Mouse (Mus musculus) liver, embryonic 12.5 days (tissue): Measurements from ENCODE around the gene Rbfox1. TPM values are rescaled to one million over a fixed set of nuclear protein-coding genes. Genes with fewer than 3 reads are reported as not detected.

Experiments
- ATAC-seq: fragments of 200-750 bp; cut with Nextera tagmentation; 2 replicates; pipeline ENCODE4 v1.8.0; 2017; ENCODE audit warnings: moderate number of reproducible peaks, mild to moderate bottlenecking, moderate library complexity
- H3K27ac ChIP-seq: fragments of 300-500 bp; sonication (generic); 2 replicates; pipeline ENCODE4 v1.5.1; 2016; ENCODE audit warnings: mild to moderate bottlenecking
- H3K27me3 ChIP-seq: fragments of 300-500 bp; sonication (generic); replicated peaks from 2 replicates; pipeline ENCODE4 v1.6.1; 2016; ENCODE audit warnings: mild to moderate bottlenecking, moderate library complexity
- H3K36me3 ChIP-seq: fragments of 300-500 bp; sonication (generic); 2 replicates; pipeline ENCODE4 v1.6.1; 2016; ENCODE audit warnings: mild to moderate bottlenecking, moderate library complexity
- H3K4me1 ChIP-seq: fragments of 300-500 bp; sonication (generic); 2 replicates; pipeline ENCODE4 v1.6.1; 2016
- H3K4me2 ChIP-seq: fragments of 300-500 bp; sonication (generic); 2 replicates; pipeline ENCODE4 v1.6.1; 2016; ENCODE audit warnings: mild to moderate bottlenecking, moderate library complexity
- H3K4me3 ChIP-seq: fragments of 300-500 bp; sonication (generic); 2 replicates; pipeline ENCODE4 v1.5.1; 2016; ENCODE audit warnings: mild to moderate bottlenecking, moderate library complexity
- H3K9ac ChIP-seq: fragments of 300-500 bp; sonication (generic); 2 replicates; pipeline ENCODE4 v1.6.1; 2016; ENCODE audit warnings: mild to moderate bottlenecking, moderate library complexity
- H3K9me3 ChIP-seq: fragments of 300-500 bp; sonication (generic); replicated peaks from 2 replicates; pipeline ENCODE4 v1.6.1; 2016; ENCODE audit warnings: mild to moderate bottlenecking, moderate library complexity
- WGBS: fragments of 180-500 bp; shearing (Covaris S2); methylation state at CpG from one replicate; pipeline ENCODE4 v1.1.7; 2016; ENCODE audit not compliant: insufficient replicate concordance; 5-methylcytosine and 5-hydroxymethylcytosine counted together
- polyA plus RNA-seq: library from polyadenylated mRNA; unstranded; fragments of >200 nt; fragmentation: Nextera tagmentation; extraction: Ambion mirVana; gene quantifications from 2 replicates; pipeline ENCODE4 v1.2.1, GENCODE M21; 2016

The Rbfox1 gene
- polyA plus RNA-seq, 1 experiment from 2014 or later = 0.21 TPM

DNA sequence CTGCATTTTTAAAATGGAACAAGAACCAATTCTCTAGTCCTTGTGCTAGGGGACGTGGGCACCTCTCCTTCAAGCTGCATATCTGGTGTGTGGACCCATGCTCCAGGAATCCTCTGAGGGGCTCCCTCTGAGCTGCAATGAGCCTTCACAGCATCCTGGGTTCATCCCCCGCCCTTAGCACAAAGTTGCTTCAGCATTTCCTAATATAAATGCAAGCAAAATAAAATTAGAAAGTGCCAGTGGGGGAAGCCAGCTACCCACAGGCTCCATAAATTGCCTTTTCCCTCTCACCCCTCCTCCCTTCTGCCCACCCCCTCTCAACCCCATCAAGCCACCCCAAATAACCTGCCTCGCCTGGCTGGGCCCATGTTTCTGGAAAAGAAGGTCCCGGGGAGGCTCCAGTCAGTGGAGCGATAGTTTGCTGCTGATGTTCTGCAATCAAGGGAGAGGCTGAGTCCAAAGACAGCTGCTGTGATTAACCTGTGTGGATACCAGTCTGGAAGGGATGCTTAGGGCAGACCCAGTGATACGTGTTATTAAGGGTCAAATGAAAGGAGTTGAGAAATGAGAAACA, 1070.0 kb downstream of the Rbfox1 start:
- ATAC-seq = no peak
- no peaks in the 10 kb centered on the region for H3K9me3 ChIP-seq
- no peak overlapping the region for H3K9ac ChIP-seq
- no peak overlapping the region for H3K4me3 ChIP-seq
- H3K4me1 ChIP-seq = no peaks in the 10 kb centered on the region
- no peak overlapping the region for H3K27ac ChIP-seq
- no peaks in the 10 kb centered on the region for H3K27me3 ChIP-seq
- H3K36me3 ChIP-seq = no peaks in the 10 kb centered on the region
- WGBS = 63% methylated on average over 6 of the region's 6 CpGs
- no peak overlapping the region for H3K4me2 ChIP-seq

DNA sequence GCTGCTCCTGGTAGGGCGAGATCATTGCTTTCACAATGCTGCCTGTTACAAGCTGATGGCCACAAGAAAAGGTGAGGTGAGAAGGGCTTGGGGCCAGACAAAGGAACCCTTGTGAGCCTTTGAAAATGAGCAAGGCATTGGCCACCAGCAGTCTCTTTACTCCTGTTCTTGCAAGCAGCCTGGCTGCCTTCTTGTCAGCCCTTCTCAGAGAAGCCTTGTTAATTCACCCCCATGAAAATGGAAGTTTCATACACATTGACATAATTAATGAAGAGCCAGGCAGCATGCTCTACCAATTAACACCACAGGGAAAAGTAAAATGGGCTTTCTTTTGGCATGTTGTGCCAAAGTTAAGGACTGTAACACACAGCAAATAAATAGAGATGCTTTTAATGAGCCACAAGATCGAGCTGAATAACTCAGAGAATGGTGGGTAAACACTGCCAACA, 1076.8 kb downstream of the Rbfox1 start:
- Histone ChIP-seq H3K27me3 (no peaks in the 10 kb centered on the region), H3K9me3 (no peaks in the 10 kb centered on the region), H3K36me3 (no peaks in the 10 kb centered on the region), H3K4me1 (no peaks in the 10 kb centered on the region), H3K27ac (no peak overlapping the region), H3K4me2 (no peak overlapping the region), H3K9ac (no peak overlapping the region), H3K4me3 (no peak overlapping the region)
- ATAC-seq = no peak
- 22% methylated on average over 2 of the region's 2 CpGs for WGBS

- Histone ChIP-seq H3K9me3 (no peaks in the 10 kb centered on the region), H3K4me1 (no peaks in the 10 kb centered on the region), H3K4me2 (no peak overlapping the region), H3K36me3 (no peaks in the 10 kb centered on the region), H3K27me3 (no peaks in the 10 kb centered on the region), H3K9ac (no peak overlapping the region), H3K27ac (no peak overlapping the region), H3K4me3 (no peak overlapping the region)
- no peak for ATAC-seq
- WGBS = 56% methylated on average over 5 of the region's 5 CpGs
Observed at GRCm38 (mm10) chr16:6962508-6962907, 1077.4 kb downstream of the Rbfox1 start.

- 47% methylated on average over 4 of the region's 4 CpGs for WGBS
- H3K4me2 ChIP-seq = no peak overlapping the region
- no peaks in the 10 kb centered on the region for H3K36me3 ChIP-seq
- no peak overlapping the region for H3K27ac ChIP-seq
- H3K9me3 ChIP-seq = no peaks in the 10 kb centered on the region
- no peaks in the 10 kb centered on the region for H3K4me1 ChIP-seq
- H3K4me3 ChIP-seq = no peak overlapping the region
- ATAC-seq = no peak
- no peak overlapping the region for H3K9ac ChIP-seq
- no peaks in the 10 kb centered on the region for H3K27me3 ChIP-seq
Observed at GRCm38 (mm10) chr16:6963533-6963932, 1078.4 kb downstream of the Rbfox1 start.

DNA sequence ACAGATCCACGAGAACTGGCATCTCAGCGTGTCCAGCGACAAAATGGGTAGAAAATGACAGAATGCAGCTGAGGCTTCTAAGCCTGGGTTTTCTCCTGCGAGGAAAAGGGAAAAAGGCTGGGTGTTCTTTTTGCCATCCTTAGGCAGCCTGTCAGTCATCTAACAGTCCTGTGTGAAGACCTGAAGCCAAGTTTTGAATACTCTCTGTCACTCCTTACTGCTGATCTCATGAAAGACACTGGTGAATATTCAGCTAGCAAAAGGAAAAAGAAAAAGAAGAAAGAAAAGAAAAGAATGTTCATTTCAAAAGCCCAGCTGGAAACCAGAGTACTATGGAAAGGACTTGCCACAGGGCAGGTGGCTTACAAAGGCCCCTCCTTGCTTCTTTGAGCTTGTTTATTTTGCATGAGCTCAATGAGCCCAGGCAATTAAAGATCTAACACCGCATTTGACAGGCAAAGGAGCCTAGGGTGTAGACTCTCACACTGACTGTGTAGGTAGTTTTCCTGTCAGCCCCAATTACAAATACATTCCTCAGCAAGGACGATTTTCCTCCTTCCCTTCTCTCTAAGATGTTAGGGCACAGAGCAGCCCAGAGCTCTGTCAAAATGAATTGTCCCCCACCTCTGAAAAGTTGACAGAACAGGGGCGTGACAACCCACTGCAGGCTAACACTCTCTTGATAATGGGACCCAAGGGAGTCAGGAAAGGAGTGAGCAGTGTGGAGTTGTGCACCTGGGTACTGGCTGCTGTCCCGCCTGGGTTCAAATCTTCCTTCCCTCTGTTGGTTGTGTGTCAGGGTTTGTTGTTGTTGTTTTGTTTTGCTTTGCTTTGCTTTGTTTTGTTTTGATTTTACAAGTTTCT, 1079.8 kb downstream of the Rbfox1 start:
- Histone ChIP-seq H3K9ac (no peak overlapping the region), H3K4me2 (no peak overlapping the region), H3K4me3 (no peak overlapping the region), H3K27ac (no peak overlapping the region), H3K36me3 (no peaks in the 10 kb centered on the region), H3K4me1 (no peaks in the 10 kb centered on the region), H3K9me3 (no peaks in the 10 kb centered on the region), H3K27me3 (no peaks in the 10 kb centered on the region)
- no peak for ATAC-seq
- WGBS = 12% methylated on average over 8 of the region's 8 CpGs

- no peaks in the 10 kb centered on the region for H3K9me3 ChIP-seq
- no peak for ATAC-seq
- H3K27ac ChIP-seq = no peak overlapping the region
- H3K36me3 ChIP-seq = no peaks in the 10 kb centered on the region
- H3K4me1 ChIP-seq = no peaks in the 10 kb centered on the region
- no peak overlapping the region for H3K9ac ChIP-seq
- H3K4me2 ChIP-seq = no peak overlapping the region
- no peak overlapping the region for H3K4me3 ChIP-seq
- no peaks in the 10 kb centered on the region for H3K27me3 ChIP-seq
- WGBS = 48% methylated on average over 3 of the region's 4 CpGs
Observed at GRCm38 (mm10) chr16:6969986-6970385, 1084.8 kb downstream of the Rbfox1 start.

DNA sequence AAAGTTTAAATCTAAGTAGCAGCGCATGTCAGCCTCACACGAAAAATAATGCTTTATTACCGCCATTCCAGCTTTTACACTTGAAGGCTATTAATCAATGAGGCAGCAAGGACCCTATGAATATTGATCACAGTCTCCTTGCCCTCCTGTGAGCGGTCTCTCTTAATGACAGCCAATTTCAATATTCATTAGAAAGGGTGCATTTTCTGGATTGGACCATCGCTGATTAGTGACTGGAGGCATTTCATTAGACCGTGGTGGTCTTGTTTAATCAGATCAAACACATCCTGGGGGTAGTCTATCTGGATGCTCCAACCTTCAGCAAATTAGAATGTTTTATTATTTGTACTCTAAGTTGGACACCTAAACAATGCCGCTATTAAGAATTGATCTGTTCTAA, 1091.2 kb downstream of the Rbfox1 start:
- Histone ChIP-seq H3K4me1 (no peaks in the 10 kb centered on the region), H3K27ac (no peak overlapping the region), H3K4me3 (no peak overlapping the region), H3K36me3 (no peaks in the 10 kb centered on the region), H3K4me2 (no peak overlapping the region), H3K9ac (no peak overlapping the region), H3K9me3 (no peaks in the 10 kb centered on the region), H3K27me3 (no peaks in the 10 kb centered on the region)
- 74% methylated on average over 7 of the region's 7 CpGs for WGBS
- no peak for ATAC-seq

DNA sequence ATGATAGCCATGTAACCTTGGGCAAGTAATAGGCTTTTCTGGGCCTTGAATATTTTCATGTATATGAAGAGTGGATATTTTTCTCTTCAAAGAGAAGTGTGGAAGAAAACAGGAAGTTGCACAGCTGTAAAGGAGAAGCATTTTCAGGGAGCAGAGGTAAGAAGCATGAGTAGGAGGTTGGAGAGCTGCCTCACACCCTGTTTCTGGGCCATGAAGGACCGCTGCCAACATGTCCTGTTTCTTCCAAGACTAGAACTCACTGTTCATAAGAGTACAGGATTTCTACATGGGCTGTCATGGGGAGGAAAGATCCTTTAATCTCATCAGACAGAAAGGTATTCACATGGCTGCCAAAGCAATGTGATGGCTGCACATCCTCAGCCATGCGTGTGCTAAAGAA, 1098.8 kb downstream of the Rbfox1 start:
- no peaks in the 10 kb centered on the region for H3K27me3 ChIP-seq
- no peaks in the 10 kb centered on the region for H3K9me3 ChIP-seq
- H3K4me3 ChIP-seq = no peak overlapping the region
- no peaks in the 10 kb centered on the region for H3K4me1 ChIP-seq
- H3K9ac ChIP-seq = no peak overlapping the region
- WGBS = 63% methylated on average over 2 of the region's 2 CpGs
- no peaks in the 10 kb centered on the region for H3K36me3 ChIP-seq
- no peak for ATAC-seq
- H3K27ac ChIP-seq = no peak overlapping the region
- H3K4me2 ChIP-seq = no peak overlapping the region

GRCm38 (mm10) chr16:6986031-6986430, 1100.9 kb downstream of the Rbfox1 start:
- Histone ChIP-seq H3K9ac (no peak overlapping the region), H3K36me3 (no peaks in the 10 kb centered on the region), H3K9me3 (no peaks in the 10 kb centered on the region), H3K4me2 (no peak overlapping the region), H3K4me3 (no peak overlapping the region), H3K4me1 (no peaks in the 10 kb centered on the region), H3K27me3 (no peaks in the 10 kb centered on the region), H3K27ac (no peak overlapping the region)
- ATAC-seq = no peak

DNA sequence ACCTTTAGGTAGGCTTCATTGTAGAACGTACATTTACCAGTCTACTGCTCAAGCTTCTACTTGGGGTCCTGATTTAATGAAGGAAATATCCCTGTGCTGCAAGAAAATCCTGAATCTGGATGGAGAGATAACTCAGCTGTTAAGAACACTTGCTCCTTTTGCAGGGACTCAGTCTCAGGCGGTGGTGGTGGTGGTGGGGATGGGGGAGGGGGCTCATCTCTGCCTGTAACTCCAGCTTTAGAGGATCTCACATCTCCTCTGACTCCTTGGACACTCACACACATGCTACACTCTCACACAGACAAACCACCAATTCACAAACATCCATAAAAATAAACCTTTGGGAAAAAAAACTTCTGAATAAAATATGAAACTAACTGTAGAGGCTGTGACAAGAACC, 1101.3 kb downstream of the Rbfox1 start:
- no peak overlapping the region for H3K27ac ChIP-seq
- no peak overlapping the region for H3K9ac ChIP-seq
- H3K36me3 ChIP-seq = no peaks in the 10 kb centered on the region
- H3K9me3 ChIP-seq = no peaks in the 10 kb centered on the region; the same call in 1 of the 2 replicates
- 45% methylated on average over 2 of the region's 2 CpGs for WGBS
- H3K27me3 ChIP-seq = no peaks in the 10 kb centered on the region
- H3K4me3 ChIP-seq = no peak overlapping the region
- H3K4me2 ChIP-seq = no peak overlapping the region
- ATAC-seq = no peak
- no peaks in the 10 kb centered on the region for H3K4me1 ChIP-seq

- ATAC-seq = no peak
- WGBS = 41% methylated on average over 5 of the region's 5 CpGs
- H3K4me1 ChIP-seq = no peaks in the 10 kb centered on the region
Observed at GRCm38 (mm10) chr16:6992251-6992650, 1107.1 kb downstream of the Rbfox1 start.

GRCm38 (mm10) chr16:6993180-6993579, 1108.0 kb downstream of the Rbfox1 start:
- Histone ChIP-seq H3K27me3 (no peaks in the 10 kb centered on the region), H3K4me3 (no peak overlapping the region), H3K36me3 (no peaks in the 10 kb centered on the region), H3K4me2 (no peak overlapping the region), H3K27ac (no peak overlapping the region), H3K9me3 (no peaks in the 10 kb centered on the region; the same call in 1 of the 2 replicates), H3K9ac (no peak overlapping the region), H3K4me1 (peaks cover 5% of the 10 kb centered on the region; the same call in 1 of the 2 replicates)
- WGBS = 0% methylated on average over 2 of the region's 2 CpGs
- ATAC-seq = no peak

More at GRCm38 (mm10) chr16:6992251-6992650, 1107.1 kb downstream of the Rbfox1 start:
- no peak overlapping the region for H3K9ac ChIP-seq
- H3K27me3 ChIP-seq = no peaks in the 10 kb centered on the region
- no peaks in the 10 kb centered on the region; the same call in 1 of the 2 replicates for H3K9me3 ChIP-seq
- no peaks in the 10 kb centered on the region for H3K36me3 ChIP-seq
- H3K4me3 ChIP-seq = no peak overlapping the region
- H3K27ac ChIP-seq = no peak overlapping the region
- no peak overlapping the region for H3K4me2 ChIP-seq
